Mouse (Mus musculus): ENCODE data around the gene F2r. TPM values are rescaled to one million over a fixed set of nuclear protein-coding genes. Genes with fewer than 3 reads are reported as not detected.

F2r gene
- polyA plus RNA-seq, 1 experiment, result 1.1 TPM

DNA sequence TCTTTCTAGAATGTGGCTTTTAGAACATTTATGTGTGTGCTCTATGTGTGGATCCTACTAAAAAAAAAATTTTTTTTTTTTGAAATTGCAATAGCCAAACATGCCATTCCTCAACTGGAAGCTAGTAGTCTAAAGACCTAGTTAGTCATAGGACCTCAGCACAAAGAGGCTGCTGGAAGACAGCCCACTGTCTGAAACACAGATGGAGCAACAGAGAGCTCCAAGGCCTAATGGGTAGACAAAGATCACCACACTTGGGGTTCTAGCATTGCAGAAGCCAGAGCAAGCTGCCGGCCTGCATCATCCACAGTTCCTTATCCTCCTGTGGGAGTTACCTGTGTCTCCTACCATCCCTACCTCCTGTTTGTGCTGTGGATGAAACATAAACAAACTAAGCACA lies 22.1 kb upstream of the F2r start:
- H3K36me3 ChIP-seq (ENCODE audit: control insufficient read depth, insufficient read depth, low read length), result no peaks in the 10 kb centered on the region

GRCm38 (mm10) chr13:95639336-95640116 lies 21.2 kb upstream of the F2r start:
- Histone ChIP-seq H3K27ac (ENCODE audit: control insufficient read depth, insufficient read depth, low read depth, low read length) (no peak overlapping the region), H3K27me3 (ENCODE audit: control insufficient read depth, insufficient read depth, low read length) (no peaks in the 10 kb centered on the region), H3K4me3 (ENCODE audit: control insufficient read depth, low read depth, low read length) (no peak overlapping the region), H3K36me3 (ENCODE audit: control insufficient read depth, insufficient read depth, low read length) (no peaks in the 10 kb centered on the region), H3K4me1 (ENCODE audit: control insufficient read depth, insufficient read depth, low read length) (peaks cover 5% of the 10 kb centered on the region)
- TF ChIP-seq POLR2A (IDR thresholded peaks at IDR 0.05; ENCODE audit: control insufficient read depth, low read depth, low read length) (no peak), CTCF (IDR thresholded peaks at IDR 0.05; ENCODE audit: control insufficient read depth, insufficient read depth, insufficient replicate concordance, low read depth, low read length) (no peak)

More for the DNA sequence above, 22.1 kb upstream of the F2r start:
- TF ChIP-seq POLR2A (IDR thresholded peaks at IDR 0.05; ENCODE audit: control insufficient read depth, low read depth, low read length), result no peak
- no peak for TF ChIP-seq CTCF (IDR thresholded peaks at IDR 0.05; ENCODE audit: control insufficient read depth, insufficient read depth, insufficient replicate concordance, low read depth, low read length)
- no peak overlapping the region for H3K27ac ChIP-seq (ENCODE audit: control insufficient read depth, insufficient read depth, low read depth, low read length)
- no peaks in the 10 kb centered on the region for H3K27me3 ChIP-seq (ENCODE audit: control insufficient read depth, insufficient read depth, low read length)
- H3K4me1 ChIP-seq (ENCODE audit: control insufficient read depth, insufficient read depth, low read length), result peaks cover 5% of the 10 kb centered on the region
- no peak overlapping the region for H3K4me3 ChIP-seq (ENCODE audit: control insufficient read depth, low read depth, low read length)

DNA sequence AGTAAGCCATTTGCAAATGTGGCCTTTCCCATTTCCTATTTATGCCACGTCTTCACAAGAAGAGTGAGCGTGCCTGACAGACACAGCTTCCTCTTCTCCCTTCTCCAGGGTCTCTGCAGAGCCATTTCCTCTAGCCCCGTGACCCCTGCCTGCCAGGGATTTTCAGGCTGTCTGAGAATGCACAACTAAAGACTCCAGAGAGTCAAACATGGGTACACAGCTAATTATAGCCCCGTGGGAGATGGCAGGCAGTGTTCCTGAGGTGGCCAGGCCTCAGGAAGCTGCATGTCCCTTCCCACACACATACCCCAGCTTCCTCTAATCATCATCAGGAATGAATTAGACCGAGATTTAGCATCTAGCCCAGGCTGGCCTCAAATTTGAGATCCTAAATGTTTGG lies 20.6 kb upstream of the F2r start:
- H3K27ac ChIP-seq (ENCODE audit: control insufficient read depth, insufficient read depth, low read depth, low read length), result no peak overlapping the region
- no peaks in the 10 kb centered on the region for H3K27me3 ChIP-seq (ENCODE audit: control insufficient read depth, insufficient read depth, low read length)
- no peak for TF ChIP-seq POLR2A (IDR thresholded peaks at IDR 0.05; ENCODE audit: control insufficient read depth, low read depth, low read length)
- no peak for TF ChIP-seq CTCF (IDR thresholded peaks at IDR 0.05; ENCODE audit: control insufficient read depth, insufficient read depth, insufficient replicate concordance, low read depth, low read length)
- no peaks in the 10 kb centered on the region for H3K36me3 ChIP-seq (ENCODE audit: control insufficient read depth, insufficient read depth, low read length)
- H3K4me1 ChIP-seq (ENCODE audit: control insufficient read depth, insufficient read depth, low read length), result peaks cover 5% of the 10 kb centered on the region
- no peak overlapping the region for H3K4me3 ChIP-seq (ENCODE audit: control insufficient read depth, low read depth, low read length)

DNA sequence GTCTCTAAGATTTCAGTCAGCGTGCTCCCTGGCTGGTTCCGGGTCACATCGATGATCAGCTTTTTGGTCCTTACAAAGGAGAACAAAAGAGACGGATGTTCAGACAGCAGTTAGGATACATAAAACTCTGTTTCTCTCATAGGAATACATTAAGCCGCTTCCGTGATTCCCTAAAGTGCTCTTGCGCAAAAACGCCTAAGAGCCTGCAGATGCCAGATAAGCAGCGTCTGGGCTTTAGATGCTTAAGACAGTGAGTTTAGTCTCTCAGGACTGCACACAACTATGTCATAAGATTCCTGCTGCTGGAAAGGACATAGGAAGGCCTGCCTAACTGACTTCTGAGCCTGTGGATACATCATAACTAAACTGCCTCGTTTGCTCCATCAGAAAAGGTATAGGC lies 19.4 kb upstream of the F2r start:
- Histone ChIP-seq H3K36me3 (ENCODE audit: control insufficient read depth, insufficient read depth, low read length) (no peaks in the 10 kb centered on the region), H3K4me1 (ENCODE audit: control insufficient read depth, insufficient read depth, low read length) (peaks cover 5% of the 10 kb centered on the region), H3K27ac (ENCODE audit: control insufficient read depth, insufficient read depth, low read depth, low read length) (no peak overlapping the region), H3K27me3 (ENCODE audit: control insufficient read depth, insufficient read depth, low read length) (no peaks in the 10 kb centered on the region), H3K4me3 (ENCODE audit: control insufficient read depth, low read depth, low read length) (no peak overlapping the region)
- TF ChIP-seq POLR2A (IDR thresholded peaks at IDR 0.05; ENCODE audit: control insufficient read depth, low read depth, low read length) (no peak), CTCF (IDR thresholded peaks at IDR 0.05; ENCODE audit: control insufficient read depth, insufficient read depth, insufficient replicate concordance, low read depth, low read length) (no peak)

- H3K4me3 ChIP-seq (ENCODE audit: control insufficient read depth, low read depth, low read length), result no peak overlapping the region
- H3K27ac ChIP-seq (ENCODE audit: control insufficient read depth, insufficient read depth, low read depth, low read length), result no peak overlapping the region
- no peaks in the 10 kb centered on the region for H3K36me3 ChIP-seq (ENCODE audit: control insufficient read depth, insufficient read depth, low read length)
- H3K27me3 ChIP-seq (ENCODE audit: control insufficient read depth, insufficient read depth, low read length), result no peaks in the 10 kb centered on the region
- TF ChIP-seq CTCF (IDR thresholded peaks at IDR 0.05; ENCODE audit: control insufficient read depth, insufficient read depth, insufficient replicate concordance, low read depth, low read length) (no peak), POLR2A (IDR thresholded peaks at IDR 0.05; ENCODE audit: control insufficient read depth, low read depth, low read length) (no peak)
- peaks cover 5% of the 10 kb centered on the region for H3K4me1 ChIP-seq (ENCODE audit: control insufficient read depth, insufficient read depth, low read length)
Measured at GRCm38 (mm10) chr13:95635301-95635700, 17.0 kb upstream of the F2r start.

DNA sequence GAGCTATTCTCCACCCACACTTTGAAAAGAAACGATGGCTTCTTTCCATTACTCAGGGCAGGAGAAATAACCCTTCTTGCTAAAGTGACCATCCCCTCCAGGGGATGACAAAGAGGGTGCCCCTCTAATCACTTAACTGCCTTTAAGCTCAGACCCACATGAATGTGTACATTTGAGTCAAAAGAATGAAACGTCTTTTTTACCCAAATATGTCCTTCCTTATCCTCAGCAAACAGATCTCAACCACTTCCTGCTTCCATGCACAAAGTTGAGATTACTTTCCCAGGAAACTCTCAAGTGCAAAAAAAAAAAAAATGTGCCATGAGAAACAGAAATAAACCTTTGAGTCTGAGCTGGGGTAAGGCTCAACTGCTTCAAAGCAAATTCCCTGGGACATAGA lies 16.2 kb upstream of the F2r start:
- Histone ChIP-seq H3K27me3 (ENCODE audit: control insufficient read depth, insufficient read depth, low read length) (no peaks in the 10 kb centered on the region), H3K36me3 (ENCODE audit: control insufficient read depth, insufficient read depth, low read length) (no peaks in the 10 kb centered on the region)

GRCm38 (mm10) chr13:95633384-95633783 lies 15.1 kb upstream of the F2r start:
- no peaks in the 10 kb centered on the region for H3K4me1 ChIP-seq (ENCODE audit: control insufficient read depth, insufficient read depth, low read length)
- H3K27ac ChIP-seq (ENCODE audit: control insufficient read depth, insufficient read depth, low read depth, low read length), result no peak overlapping the region
- H3K27me3 ChIP-seq (ENCODE audit: control insufficient read depth, insufficient read depth, low read length), result no peaks in the 10 kb centered on the region
- H3K36me3 ChIP-seq (ENCODE audit: control insufficient read depth, insufficient read depth, low read length), result no peaks in the 10 kb centered on the region
- no peak overlapping the region for H3K4me3 ChIP-seq (ENCODE audit: control insufficient read depth, low read depth, low read length)
- TF ChIP-seq POLR2A (IDR thresholded peaks at IDR 0.05; ENCODE audit: control insufficient read depth, low read depth, low read length), result no peak
- TF ChIP-seq CTCF (IDR thresholded peaks at IDR 0.05; ENCODE audit: control insufficient read depth, insufficient read depth, insufficient replicate concordance, low read depth, low read length), result no peak

More for the DNA sequence above, 16.2 kb upstream of the F2r start:
- TF ChIP-seq POLR2A (IDR thresholded peaks at IDR 0.05; ENCODE audit: control insufficient read depth, low read depth, low read length) (no peak), CTCF (IDR thresholded peaks at IDR 0.05; ENCODE audit: control insufficient read depth, insufficient read depth, insufficient replicate concordance, low read depth, low read length) (no peak)
- Histone ChIP-seq H3K27ac (ENCODE audit: control insufficient read depth, insufficient read depth, low read depth, low read length) (no peak overlapping the region), H3K4me1 (ENCODE audit: control insufficient read depth, insufficient read depth, low read length) (peaks cover under 1% of the 10 kb centered on the region), H3K4me3 (ENCODE audit: control insufficient read depth, low read depth, low read length) (no peak overlapping the region)
